Mouse (Mus musculus) spleen, adult 2 months (tissue): ENCODE results near the gene Pign. TPM values are rescaled to one million over a fixed set of nuclear protein-coding genes. Genes with fewer than 3 reads are reported as not detected.
A peak's percentile ranks its signal among the peaks of the same experiment; 100 is the strongest.

Experiments used
- DNase-seq, 2 experiments: peaks; one replicate each; pipeline versions ENCODE4 v3.0.0 to v3.0.0-alpha.2; 2012 to 2021; ENCODE audit warnings: low spot score in 2 of 2, low read depth in 1 of 2
- H3K27ac ChIP-seq: fragments of 200-500 bp; 2 replicates; pipeline ENCODE4 v1.5.1; 2012; ENCODE audit warnings: low read length, inconsistent platforms; ENCODE audit not compliant: insufficient read depth
- H3K27me3 ChIP-seq: fragments of 200-500 bp; 2 replicates; pipeline ENCODE4 v1.6.1; 2012; ENCODE audit warnings: mild to moderate bottlenecking, moderate library complexity, low read length, inconsistent platforms; ENCODE audit not compliant: control insufficient read depth, insufficient read depth
- H3K36me3 ChIP-seq: fragments of 200-500 bp; 2 replicates; pipeline ENCODE4 v1.6.1; 2012; ENCODE audit warnings: mild to moderate bottlenecking, low read length, inconsistent platforms; ENCODE audit not compliant: control insufficient read depth, insufficient read depth
- H3K4me1 ChIP-seq: fragments of 200-500 bp; 2 replicates; pipeline ENCODE4 v1.6.1; 2011; ENCODE audit warnings: inconsistent platforms; ENCODE audit not compliant: control insufficient read depth, insufficient read depth, insufficient read length
- H3K4me3 ChIP-seq: fragments of 200-500 bp; 2 replicates; pipeline ENCODE4 v1.5.1; 2011; ENCODE audit warnings: mild to moderate bottlenecking, inconsistent platforms; ENCODE audit not compliant: insufficient read depth, insufficient read length; ENCODE audit errors: extremely low read depth
- CTCF ChIP-seq: fragments of 200-500 bp; IDR thresholded peaks from 2 replicates; pipeline ENCODE4 v1.5.1; 2011; ENCODE audit warnings: mild to moderate bottlenecking, inconsistent platforms; ENCODE audit not compliant: insufficient read depth, insufficient read length, insufficient replicate concordance; ENCODE audit errors: extremely low read depth
- POLR2A ChIP-seq: fragments of 200-500 bp; IDR thresholded peaks from 2 replicates; pipeline ENCODE4 v1.6.1; 2011; ENCODE audit warnings: low read depth, low read length, inconsistent platforms
- WGBS: fragments of 180-500 bp; shearing (Covaris S2); methylation state at CpG from one replicate; pipeline ENCODE4 v1.1.7; 2018; 5-methylcytosine and 5-hydroxymethylcytosine counted together
- polyA plus RNA-seq: library from polyadenylated mRNA; depleted of rRNA; stranded (reverse); fragments of >200 nt; gene quantifications from 2 replicates; pipeline ENCODE4 v1.2.3, GENCODE M21; 2012

The Pign gene
- polyA plus RNA-seq, 1 experiment = 11.0 TPM

GRCm38 (mm10) chr1:105650650-105651049 is 12.8 kb downstream of the Pign start:
- no peak overlapping the region for H3K27ac ChIP-seq
- no peaks in the 10 kb centered on the region for H3K4me1 ChIP-seq
- 95% methylated on average over 1 of the region's 1 CpGs for WGBS
- peaks cover 10% of the 10 kb centered on the region for H3K36me3 ChIP-seq
- TF ChIP-seq CTCF = no peak
- no peak for TF ChIP-seq POLR2A
- no peaks in the 10 kb centered on the region for H3K27me3 ChIP-seq
- H3K4me3 ChIP-seq = no peak overlapping the region
- DNase-seq = no peak

- Histone ChIP-seq H3K36me3 (peaks cover 13% of the 10 kb centered on the region), H3K4me1 (no peaks in the 10 kb centered on the region), H3K4me3 (no peak overlapping the region), H3K27me3 (no peaks in the 10 kb centered on the region), H3K27ac (no peak overlapping the region)
- WGBS = 94% methylated on average over 3 of the region's 3 CpGs
- no peak for DNase-seq
- TF ChIP-seq CTCF (no peak), POLR2A (no peak)
These were observed 19.4 kb downstream of the Pign start for GRCm38 (mm10) chr1:105644093-105644492.

- TF ChIP-seq POLR2A (no peak), CTCF (0 out of 2 replicates have a peak, but pooled peaks have one; percentile 1)
- Histone ChIP-seq H3K36me3 (0 out of 2 replicates have a peak, but pooled peaks cover 2% of the 10 kb centered on the region), H3K27ac (no peak overlapping the region), H3K4me3 (no peak overlapping the region), H3K27me3 (no peaks in the 10 kb centered on the region), H3K4me1 (no peaks in the 10 kb centered on the region)
- DNase-seq = no peak
- WGBS = 48% methylated on average over 3 of the region's 3 CpGs
These were observed 33.0 kb downstream of the Pign start for GRCm38 (mm10) chr1:105630481-105630880.

- H3K4me1 ChIP-seq = no peaks in the 10 kb centered on the region
- DNase-seq = no peak
- 97% methylated on average over 2 of the region's 2 CpGs for WGBS
- H3K4me3 ChIP-seq = no peak overlapping the region
- TF ChIP-seq CTCF (no peak), POLR2A (no peak)
- no peak overlapping the region for H3K27ac ChIP-seq
- peaks cover 7% of the 10 kb centered on the region for H3K36me3 ChIP-seq
- H3K27me3 ChIP-seq = no peaks in the 10 kb centered on the region
These were observed 73.8 kb downstream of the Pign start for GRCm38 (mm10) chr1:105589673-105590072.

- 92% methylated on average over 5 of the region's 5 CpGs for WGBS
- no peak for TF ChIP-seq CTCF
- TF ChIP-seq POLR2A = no peak
- H3K27ac ChIP-seq = no peak overlapping the region
- H3K27me3 ChIP-seq = no peaks in the 10 kb centered on the region
- H3K4me3 ChIP-seq = no peak overlapping the region
- H3K36me3 ChIP-seq = peaks cover 12% of the 10 kb centered on the region
- no peaks in the 10 kb centered on the region for H3K4me1 ChIP-seq
- DNase-seq = no peak
These were observed 74.8 kb downstream of the Pign start for GRCm38 (mm10) chr1:105588697-105589096.

GRCm38 (mm10) chr1:105582800-105583199 is 80.7 kb downstream of the Pign start:
- 93% methylated on average over 1 of the region's 1 CpGs for WGBS
- no peak for TF ChIP-seq POLR2A
- no peak for TF ChIP-seq CTCF
- Histone ChIP-seq H3K27me3 (no peaks in the 10 kb centered on the region), H3K27ac (no peak overlapping the region), H3K4me1 (no peaks in the 10 kb centered on the region; the same call in 1 of the 2 replicates), H3K4me3 (no peak overlapping the region), H3K36me3 (peaks cover 14% of the 10 kb centered on the region)
- no peak for DNase-seq

- H3K4me3 ChIP-seq = no peak overlapping the region
- H3K27ac ChIP-seq = no peak overlapping the region
- peaks cover 13% of the 10 kb centered on the region for H3K36me3 ChIP-seq
- H3K27me3 ChIP-seq = no peaks in the 10 kb centered on the region
- H3K4me1 ChIP-seq = no peaks in the 10 kb centered on the region; the same call in 1 of the 2 replicates
- TF ChIP-seq POLR2A = no peak
- no peak for DNase-seq
- WGBS = 86% methylated on average over 2 of the region's 2 CpGs
These were observed 82.6 kb downstream of the Pign start for GRCm38 (mm10) chr1:105580909-105581308.
